Comparison of ENCODE assay signal across 8 mouse cellular contexts in the genomic region with DNA sequence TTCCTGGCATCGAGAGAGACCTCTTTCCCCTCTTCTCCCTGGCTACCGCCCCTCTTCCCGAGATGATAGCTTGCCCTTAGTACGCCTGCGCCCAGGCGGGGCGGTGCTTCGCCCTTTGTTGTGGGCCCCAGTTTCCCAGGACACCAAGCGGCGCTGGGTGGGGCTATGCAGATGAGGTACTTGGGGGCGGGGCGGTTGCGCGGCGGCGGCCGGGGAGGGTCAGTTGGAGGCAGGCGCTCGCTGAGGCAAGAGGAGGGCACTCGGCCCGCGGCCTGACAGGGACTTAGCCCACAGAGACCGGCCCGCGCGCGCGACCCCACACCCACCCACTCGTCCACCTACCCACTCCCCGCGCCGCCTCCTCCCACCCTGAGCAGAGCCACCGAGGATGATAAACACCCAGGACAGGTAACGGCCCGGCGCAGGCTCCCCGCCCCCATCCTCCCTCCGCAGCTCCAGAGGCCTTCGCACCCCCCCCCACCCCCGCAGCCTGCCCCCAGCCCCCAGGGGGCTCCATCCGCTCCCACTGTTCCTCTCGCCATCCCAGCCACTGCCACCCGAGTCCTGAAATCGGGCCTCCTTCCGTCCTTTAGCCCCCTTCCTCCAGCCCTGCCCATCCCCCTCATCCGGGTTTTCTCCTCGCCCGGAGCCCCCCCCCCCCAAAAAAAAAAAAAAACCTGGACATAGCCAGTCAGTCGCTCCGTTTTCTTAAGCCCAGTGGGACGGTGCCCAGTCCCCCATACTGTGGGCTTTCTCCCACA. TPM values are rescaled to one million over a fixed set of nuclear protein-coding genes. Genes with fewer than 3 reads are reported as not detected.
DNase-seq lines count a peak whose midpoint lies in the region; ATAC-seq lines count a peak whose summit lies in the region.

No protein-coding gene starts in this region.

- no peak overlapping the region; the same call in 1 of the 2 replicates for H3K27ac ChIP-seq in intestine, embryonic 14.5 days (ENCODE audit: low read depth)

- intact Hi-C loops in gastrocnemius, postnatal 14 days (cut with DNase I; ENCODE audit: low total_unique reads) = no loop called here
- intact Hi-C loops in left cerebral cortex, postnatal 14 days (cut with DNase I) = loop anchor here (5.0 to 10.0 kb wide), 2 partner anchors 171 to 428 kb away; no protein-coding TSS in a partner anchor

- under 1% methylated on average over 40 of the region's 51 CpGs for WGBS in intestine, embryonic 14.5 days

- ATAC-seq in intestine, embryonic 14.5 days (replicated peaks; ENCODE audit: low FRiP score, low TSS enrichment, low read depth) = peak; percentile 96

- no peaks in the 10 kb centered on the region for H3K27me3 ChIP-seq in intestine, embryonic 14.5 days (replicated peaks; ENCODE audit: control insufficient read depth, insufficient read depth, low read length)

- H3K36me3 ChIP-seq in intestine, embryonic 14.5 days (ENCODE audit: control insufficient read depth, insufficient read depth, low read length) = no peaks in the 10 kb centered on the region

- peak overlapping the region; percentile 85 for H3K4me2 ChIP-seq in intestine, embryonic 14.5 days (ENCODE audit: low read length)

- peak overlapping the region; percentile 68 for H3K9ac ChIP-seq in intestine, embryonic 14.5 days (ENCODE audit: low read length)

- peak; percentile 93 for DNase-seq in adipocyte (ENCODE audit: low spot score)
- DNase-seq in embryo, embryonic 10 days (ENCODE audit: low spot score) = peak; percentile 98
- DNase-seq in gastrocnemius, postnatal 14 days = peak; percentile 99
- DNase-seq in intestine, embryonic 14.5 days (ENCODE audit: low spot score) = peak; percentile 98
- peak; percentile 97 for DNase-seq in left cerebral cortex, postnatal 14 days (ENCODE audit: low spot score in 2 of 2)
- DNase-seq in mesoderm, embryonic 11.5 days (ENCODE audit: low read depth, low spot score) = peak; percentile 97
- DNase-seq in right cerebral cortex, postnatal 36 days (ENCODE audit: low spot score in 2 of 2) = peak; percentile 94
- DNase-seq in yolk sac, embryonic 10.5 days (ENCODE audit: low spot score) = peak; percentile 98

- H3K4me1 ChIP-seq in intestine, embryonic 14.5 days (replicated peaks; ENCODE audit: control insufficient read depth, insufficient read depth, low read length) = peaks cover 44% of the 10 kb centered on the region

- H3K9me3 ChIP-seq in intestine, embryonic 14.5 days (ENCODE audit: control insufficient read depth, low read length) = no peaks in the 10 kb centered on the region

- peak overlapping the region; percentile 61 for H3K4me3 ChIP-seq in intestine, embryonic 14.5 days (ENCODE audit: low read depth, low read length)

RNA-seq across cellular contexts. Expression of gene Oaz2, which starts 8.7 kb away (rescaled TPM):
- total RNA-seq in gastrocnemius, postnatal 14 days (2021) = 100 to 1,000 TPM; 258 to 262 TPM
- 166 and 184 TPM in 2 replicates for polyA plus RNA-seq in intestine, embryonic 14.5 days (2014; fragmentation: Nextera tagmentation; extraction: Ambion mirVana)
- total RNA-seq in left cerebral cortex, postnatal 14 days (2021) = 100 to 1,000 TPM; 240 to 243 TPM

RNA-seq across cellular contexts. Expression of gene Rbpms2, which starts 47.1 kb away (rescaled TPM):
- 1 to 10 TPM; 2.2 to 2.6 TPM for total RNA-seq in gastrocnemius, postnatal 14 days (2021)
- polyA plus RNA-seq in intestine, embryonic 14.5 days (2014; fragmentation: Nextera tagmentation; extraction: Ambion mirVana) = 28.2 and 32.3 TPM in 2 replicates
- total RNA-seq in left cerebral cortex, postnatal 14 days (2021) = 1 to 10 TPM; 1.8 to 2.3 TPM
